Mouse (Mus musculus) gastrocnemius, postnatal 36 days (tissue): Measurements from ENCODE around the gene Prl3b1. TPM values are rescaled to one million over a fixed set of nuclear protein-coding genes. Genes with fewer than 3 reads are reported as not detected.

Experiments used
- DNase-seq, 2 experiments: peaks; one replicate each; pipeline ENCODE4 v3.0.0; 2022
- intact Hi-C: fragments of 180-260 bp; cut with DNase I; formaldehyde crosslinking; loops from one replicate; pipeline ENCODE4 v1.15.1; 2025
- long read RNA-seq, 2 experiments: library from polyadenylated mRNA; stranded (forward); transcript quantifications; one replicate each; pipeline ENCODE4 v2.0.0; 2021
- total RNA-seq, 2 experiments: library from RNA; stranded (reverse); gene quantifications; 2 replicates each; pipeline ENCODE4 v1.2.3; 2021

Prl3b1 gene
- not detected for total RNA-seq
- long read RNA-seq, experiment 1: 0 reads
- long read RNA-seq, experiment 2: 0 reads

- intact Hi-C loops: no loop called here
- DNase-seq: no peak
These were observed at the start of gene Prl3b1 for GRCm38 (mm10) chr13:27241547-27241946. Gene Prl3b1 (plus strand): TSS chr13:27241847.

GRCm38 (mm10) chr13:27196359-27196758 lies 45.3 kb upstream of the Prl3b1 start, which contains the start of gene Prl3c1:
Gene Prl3c1 (plus strand): TSS chr13:27196659.
- intact Hi-C loops: no loop called here
- DNase-seq: no peak

- DNase-seq: no peak
- intact Hi-C loops: no loop called here
These were observed 17.5 kb downstream of the Prl3b1 start, which contains the start of gene Prl3a1 for GRCm38 (mm10) chr13:27259136-27259535. Gene Prl3a1 (plus strand): TSS chr13:27259436.

Other genes with a start within 250 kb of the Prl3b1 start
- gene Prl, start 184.3 kb upstream of the Prl3b1 start, total RNA-seq: not detected
- not detected for gene Prl3d1, start 147.7 kb upstream of the Prl3b1 start, total RNA-seq
- gene Prl3d2, start 120.1 kb upstream of the Prl3b1 start, total RNA-seq: not detected
- gene Prl3d3, start 85.1 kb upstream of the Prl3b1 start, total RNA-seq: not detected
- not detected for gene Prl3c1, start 45.2 kb upstream of the Prl3b1 start, total RNA-seq
- gene Prl3a1, start 17.6 kb downstream of the Prl3b1 start, total RNA-seq: not detected
- not detected for gene Prl6a1, start 70.8 kb downstream of the Prl3b1 start, total RNA-seq
- gene Prl8a2, start 103.8 kb downstream of the Prl3b1 start, total RNA-seq: not detected
- not detected for gene Prl2b1, start 149.0 kb downstream of the Prl3b1 start, total RNA-seq
- gene Prl8a6, start 196.8 kb downstream of the Prl3b1 start, total RNA-seq: not detected